Mouse (Mus musculus): ENCODE measurements around the gene Rbm6.

GRCm38 (mm10) chr9:107724796-107725195 lies 148.2 kb downstream of the Rbm6 start:
- TF ChIP-seq CTCF (conservative IDR thresholded peaks at IDR 0.05; ENCODE audit: low read length) (no peak), NANOG (IDR thresholded peaks at IDR 0.05; ENCODE audit: borderline replicate concordance, low read length) (no peak)

All from E14TG2a.4 (cell line).